Comparison of ENCODE assay signal across 10 mouse cellular contexts in the genomic region with DNA sequence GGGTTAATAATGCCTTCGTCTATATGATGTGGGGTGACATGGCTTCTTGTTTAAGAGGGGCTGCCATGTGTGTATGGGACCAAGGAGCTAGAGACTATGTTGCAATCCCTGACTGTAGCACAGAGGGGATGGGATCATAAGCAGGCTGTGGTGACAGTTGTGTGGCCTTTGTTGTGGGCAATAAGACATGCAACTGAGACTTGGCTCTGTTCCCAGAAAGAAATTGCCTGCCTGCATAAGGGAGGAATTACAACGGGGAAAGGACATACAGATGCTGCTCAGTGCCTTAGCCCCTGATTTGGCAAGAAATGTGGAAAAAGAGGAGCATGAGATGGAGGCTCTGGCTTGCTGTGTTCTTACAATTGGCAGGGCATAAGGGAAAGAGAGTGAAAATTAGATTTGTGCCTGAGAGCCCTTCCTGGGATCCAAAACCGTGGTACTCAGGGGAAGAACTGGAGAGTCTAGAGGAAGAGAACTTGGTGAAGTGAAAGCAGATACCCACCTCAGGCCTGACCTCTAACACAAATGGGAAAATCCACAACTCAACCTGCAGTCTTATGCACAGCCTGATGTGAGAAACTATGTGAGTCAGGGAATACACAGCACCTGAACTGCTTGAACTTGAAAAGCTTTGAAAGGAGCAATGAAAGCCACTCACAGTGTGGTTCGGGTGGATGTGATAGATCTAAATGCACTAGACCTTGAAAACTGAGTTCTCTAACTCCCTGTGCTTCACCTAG.
DNase-seq lines count a peak whose midpoint lies in the region; ATAC-seq and TF ChIP-seq lines count a peak whose summit lies in the region.
"Had no signal": no experiment of that assay in that cellular context is flagged by ENCODE, and none has a peak within 500 bp of the region (broad histone marks: within the 10 kb centered on the region; RNA-seq: fewer than 3 reads in every experiment).

No protein-coding gene starts in this region.

- no peaks in the 10 kb centered on the region for H3K36me3 ChIP-seq in forebrain, embryonic 16.5 days (ENCODE audit: control insufficient read depth, insufficient read depth)
- no peaks in the 10 kb centered on the region for H3K36me3 ChIP-seq in midbrain, embryonic 15.5 days (replicated peaks)
- H3K36me3 ChIP-seq in intestine, postnatal 0 days (ENCODE audit: control insufficient read depth, insufficient read depth): no peaks in the 10 kb centered on the region

- no peak overlapping the region for H3K4me3 ChIP-seq in forebrain, embryonic 16.5 days (replicated peaks; ENCODE audit: low read length)
- H3K4me3 ChIP-seq in midbrain, embryonic 15.5 days: no peak overlapping the region
- no peak overlapping the region for H3K4me3 ChIP-seq in intestine, postnatal 0 days (ENCODE audit: low read depth, low read length)

- no peak overlapping the region for H3K9ac ChIP-seq in forebrain, embryonic 16.5 days (replicated peaks; ENCODE audit: low read depth, low read length)
- H3K9ac ChIP-seq in midbrain, embryonic 15.5 days: no peak overlapping the region
- no peak overlapping the region for H3K9ac ChIP-seq in intestine, postnatal 0 days (ENCODE audit: low read depth, low read length)

- H3K27ac ChIP-seq in forebrain, embryonic 16.5 days (ENCODE audit: low read length): no peak overlapping the region
- H3K27ac ChIP-seq in midbrain, embryonic 15.5 days: no peak overlapping the region
- H3K27ac ChIP-seq in intestine, postnatal 0 days (ENCODE audit: low read depth, low read length): no peak overlapping the region

- no peak overlapping the region for H3K4me2 ChIP-seq in forebrain, embryonic 16.5 days (ENCODE audit: low read length)
- H3K4me2 ChIP-seq in midbrain, embryonic 15.5 days: no peak overlapping the region
- no peak overlapping the region for H3K4me2 ChIP-seq in intestine, postnatal 0 days (replicated peaks; ENCODE audit: low read depth)
- H3K4me2 ChIP-seq: liver, embryonic 11.5 days had no signal

- DNase-seq in kidney, postnatal 10 days: peak; percentile 6
- no peak for DNase-seq in kidney, adult 9 months
- peak; percentile 95 for DNase-seq in brain, embryonic 14.5 days (ENCODE audit: low read depth)
- no peak for DNase-seq in embryo, embryonic 10.5 days (ENCODE audit: low spot score)
- no peak for DNase-seq in adrenal gland, adult 18-20 months (ENCODE audit: low spot score in 2 of 2)
- DNase-seq: kidney, adult 2 months had no signal

- H3K27me3 ChIP-seq in forebrain, embryonic 16.5 days (replicated peaks; ENCODE audit: control insufficient read depth, insufficient read depth, low read length): no peaks in the 10 kb centered on the region
- no peaks in the 10 kb centered on the region for H3K27me3 ChIP-seq in midbrain, embryonic 15.5 days (replicated peaks)
- H3K27me3 ChIP-seq in intestine, postnatal 0 days (replicated peaks; ENCODE audit: control insufficient read depth, insufficient read depth, low read length): no peaks in the 10 kb centered on the region

- peak; percentile 95 for ATAC-seq in forebrain, embryonic 16.5 days
- ATAC-seq in midbrain, embryonic 15.5 days (replicated peaks): peak; percentile 95
- ATAC-seq in intestine, postnatal 0 days: no peak

- no peak for TF ChIP-seq POLR2A in brain, embryonic 14.5 days (IDR thresholded peaks at IDR 0.05; ENCODE audit: borderline replicate concordance, extremely low read depth, insufficient read depth, insufficient read length, poor library complexity, severe bottlenecking)

- TF ChIP-seq CTCF in brain, embryonic 14.5 days (IDR thresholded peaks at IDR 0.05; ENCODE audit: borderline replicate concordance, extremely low read depth, insufficient read depth, insufficient read length): no peak
- no peak for TF ChIP-seq CTCF in intestine, postnatal 0 days (IDR thresholded peaks at IDR 0.05; ENCODE audit: low read depth)

- WGBS in forebrain, embryonic 16.5 days: 34% methylated on average over 4 of the region's 4 CpGs
- WGBS in midbrain, embryonic 15.5 days: 50% methylated on average over 4 of the region's 4 CpGs
- 58% methylated on average over 4 of the region's 4 CpGs for WGBS in intestine, postnatal 0 days

- peaks cover 8% of the 10 kb centered on the region; the same call in 1 of the 2 replicates for H3K4me1 ChIP-seq in forebrain, embryonic 16.5 days (replicated peaks; ENCODE audit: control insufficient read depth, insufficient read depth, low read length)
- H3K4me1 ChIP-seq in midbrain, embryonic 15.5 days: peaks cover 3% of the 10 kb centered on the region; the same call in 1 of the 2 replicates
- H3K4me1 ChIP-seq in intestine, postnatal 0 days (replicated peaks; ENCODE audit: control insufficient read depth, insufficient read depth, low read length): no peaks in the 10 kb centered on the region

- H3K9me3 ChIP-seq in forebrain, embryonic 16.5 days (ENCODE audit: control insufficient read depth, low read length): no peaks in the 10 kb centered on the region
- no peaks in the 10 kb centered on the region for H3K9me3 ChIP-seq in midbrain, embryonic 15.5 days
- no peaks in the 10 kb centered on the region for H3K9me3 ChIP-seq in intestine, postnatal 0 days (ENCODE audit: control insufficient read depth)

Comparison
In these comparisons a context has a peak if more than half of its experiments do, and no peak if none do; other contexts are left out.
1. DNase-seq: peak in kidney, postnatal 10 days (single experiment) and brain, embryonic 14.5 days (single experiment); none in kidney, adult 9 months (single experiment), embryo, embryonic 10.5 days (single experiment) and adrenal gland, adult 18-20 months (0 of 2).